In genomic region chr11:116342069-116342791, GRCm38 (mm10) we compare ENCODE assay signal across 16 mouse cellular contexts. TPM values are rescaled to one million over a fixed set of nuclear protein-coding genes. Genes with fewer than 3 reads are reported as not detected.
A peak's percentile ranks its signal among the peaks of the same experiment; 100 is the strongest.
DNase-seq lines count a peak whose midpoint lies in the region; ATAC-seq lines count a peak whose summit lies in the region.
"Had no signal": no experiment of that assay in that cellular context is flagged by ENCODE, and none has a peak within 500 bp of the region (broad histone marks: within the 10 kb centered on the region; RNA-seq: fewer than 3 reads in every experiment).

No protein-coding gene starts in this region.

- peak overlapping the region; percentile 23; the same call in 1 of the 2 replicates for H3K9ac ChIP-seq in hindbrain, embryonic 12.5 days
- H3K9ac ChIP-seq: limb, embryonic 12.5 days; lung, embryonic 14.5 days; stomach, embryonic 15.5 days had no signal

- no peak overlapping the region for H3K4me3 ChIP-seq in hindbrain, embryonic 12.5 days
- H3K4me3 ChIP-seq: limb, embryonic 12.5 days; megakaryocyte, embryonic 14.5 days; stomach, embryonic 15.5 days had no signal

- H3K4me2 ChIP-seq in hindbrain, embryonic 12.5 days (replicated peaks): no peak overlapping the region
- H3K4me2 ChIP-seq: limb, embryonic 12.5 days; lung, embryonic 14.5 days; stomach, embryonic 15.5 days had no signal

- no peaks in the 10 kb centered on the region for H3K27me3 ChIP-seq in hindbrain, embryonic 12.5 days
- H3K27me3 ChIP-seq: limb, embryonic 12.5 days; stomach, embryonic 15.5 days had no signal

- 76% methylated on average over 25 of the region's 25 CpGs for WGBS in hindbrain, embryonic 12.5 days

- peaks cover 9% of the 10 kb centered on the region for H3K4me1 ChIP-seq in hindbrain, embryonic 12.5 days
- H3K4me1 ChIP-seq: stomach, embryonic 15.5 days had no signal

- no peak for ATAC-seq in hindbrain, embryonic 12.5 days (ENCODE audit: low FRiP score)

- H3K9me3 ChIP-seq in hindbrain, embryonic 12.5 days (replicated peaks): no peaks in the 10 kb centered on the region
- H3K9me3 ChIP-seq: limb, embryonic 12.5 days; megakaryocyte, embryonic 14.5 days; stomach, embryonic 15.5 days had no signal

- peaks cover 39% of the 10 kb centered on the region for H3K36me3 ChIP-seq in hindbrain, embryonic 12.5 days

- peak; percentile 64 to 75 for DNase-seq in cerebellum, postnatal 10 days
- no peak for DNase-seq in cerebellum, adult 11 months
- peak; percentile 53 to 64 for DNase-seq in layer of hippocampus, postnatal 10 days (ENCODE audit: low spot score in 2 of 2)
- no peak for DNase-seq in layer of hippocampus, postnatal 25 days (ENCODE audit: extremely low spot score in 1 of 2, low spot score in 1 of 2)
- peak; percentile 42 for DNase-seq in kidney, postnatal 14 days
- DNase-seq in frontal cortex, postnatal 10 days (ENCODE audit: low spot score in 2 of 2): no peak
- DNase-seq in adrenal gland, postnatal 14 days: no peak
- DNase-seq: gastrocnemius, postnatal 36 days; heart, postnatal 10 days; lung, embryonic 14.5 days; thymus, postnatal 36 days had no signal

- H3K27ac ChIP-seq in hindbrain, embryonic 12.5 days: no peak overlapping the region
- H3K27ac ChIP-seq: limb, embryonic 12.5 days; stomach, embryonic 15.5 days had no signal

RNA-seq across cellular contexts. Expression of gene Foxj1, which starts 7.0 kb away (rescaled TPM):
- 10 to 100 TPM in 1 of 2 experiments, 1 to 10 TPM in 1; 9.5 to 10.4 TPM for total RNA-seq in layer of hippocampus, postnatal 10 days (2021)
- total RNA-seq in layer of hippocampus, postnatal 25 days (2021): 1 to 10 TPM; 5.4 to 7.1 TPM
- polyA plus RNA-seq in hindbrain, embryonic 12.5 days (2016; fragmentation: Nextera tagmentation; extraction: Ambion mirVana): 27.2 and 28.2 TPM in 2 replicates
- 0.23 and 0.30 TPM in 2 replicates for total RNA-seq in adrenal gland, postnatal 14 days (2021)
- total RNA-seq: gastrocnemius, postnatal 36 days; heart, postnatal 10 days; neutrophil, adult 5-6 weeks had no signal

RNA-seq across cellular contexts. Expression of gene Exoc7, which starts 35.2 kb away (rescaled TPM):
- total RNA-seq in layer of hippocampus, postnatal 10 days (2021): 10 to 100 TPM; 84.6 to 97.9 TPM
- total RNA-seq in layer of hippocampus, postnatal 25 days (2021): 10 to 100 TPM; 85.0 to 87.2 TPM
- polyA plus RNA-seq in hindbrain, embryonic 12.5 days (2016; fragmentation: Nextera tagmentation; extraction: Ambion mirVana): 82.8 and 89.1 TPM in 2 replicates
- 50.5 and 62.8 TPM in 2 replicates for total RNA-seq in adrenal gland, postnatal 14 days (2021)

Comparison
In these comparisons a context has a peak if more than half of its experiments do, and no peak if none do; other contexts are left out.
1. DNase-seq: peak in cerebellum, postnatal 10 days (2 of 2), layer of hippocampus, postnatal 10 days (2 of 2) and kidney, postnatal 14 days (single experiment); none in cerebellum, adult 11 months (single experiment), layer of hippocampus, postnatal 25 days (0 of 2), frontal cortex, postnatal 10 days (0 of 2) and adrenal gland, postnatal 14 days (single experiment).